Mouse (Mus musculus) embryonic facial prominence, embryonic 13.5 days (tissue): ENCODE data around the gene St3gal4. TPM values are rescaled to one million over a fixed set of nuclear protein-coding genes. Genes with fewer than 3 reads are reported as not detected.

Experiments
- ATAC-seq: fragments of 200-750 bp; cut with Nextera tagmentation; 2 replicates; pipeline ENCODE4 v1.8.0; 2017; ENCODE audit warnings: low read depth; ENCODE audit not compliant: insufficient number of reproducible peaks, insufficient read depth, low FRiP score, low TSS enrichment
- H3K27ac ChIP-seq: fragments of 300-500 bp; sonication (generic); 2 replicates; pipeline ENCODE4 v1.5.1; 2015; ENCODE audit warnings: moderate library complexity, mild to moderate bottlenecking, inconsistent platforms
- H3K27me3 ChIP-seq: fragments of 300-500 bp; sonication (generic); 2 replicates; pipeline ENCODE4 v1.6.1; 2015; ENCODE audit warnings: mild to moderate bottlenecking, inconsistent platforms
- H3K36me3 ChIP-seq: fragments of 300-500 bp; sonication (generic); 2 replicates; pipeline ENCODE4 v1.6.1; 2015; ENCODE audit warnings: mild to moderate bottlenecking, inconsistent platforms
- H3K4me1 ChIP-seq: fragments of 300-500 bp; sonication (generic); 2 replicates; pipeline ENCODE4 v1.6.1; 2015; ENCODE audit warnings: inconsistent platforms
- H3K4me2 ChIP-seq: fragments of 300-500 bp; sonication (generic); 2 replicates; pipeline ENCODE4 v1.6.1; 2015; ENCODE audit warnings: moderate library complexity, mild to moderate bottlenecking, inconsistent platforms
- H3K4me3 ChIP-seq: fragments of 300-500 bp; sonication (generic); 2 replicates; pipeline ENCODE4 v1.5.1; 2015; ENCODE audit warnings: mild to moderate bottlenecking, inconsistent platforms
- H3K9ac ChIP-seq: fragments of 300-500 bp; sonication (generic); 2 replicates; pipeline ENCODE4 v1.6.1; 2015; ENCODE audit warnings: mild to moderate bottlenecking, inconsistent platforms
- H3K9me3 ChIP-seq: fragments of 300-500 bp; sonication (generic); 2 replicates; pipeline ENCODE4 v1.6.1; 2016; ENCODE audit warnings: inconsistent platforms
- WGBS: fragments of 180-500 bp; shearing (Covaris S2); methylation state at CpG from one replicate; pipeline ENCODE4 v1.1.7; 2015; ENCODE audit warnings: mixed read lengths; 5-methylcytosine and 5-hydroxymethylcytosine counted together
- polyA plus RNA-seq: library from polyadenylated mRNA; unstranded; fragments of >200 nt; fragmentation: Nextera tagmentation; extraction: Ambion mirVana; gene quantifications from 2 replicates; pipeline ENCODE4 v1.2.1, GENCODE M21; 2015

St3gal4 gene
- polyA plus RNA-seq: 42.0 and 48.2 TPM in 2 replicates

GRCm38 (mm10) chr9:35119168-35119567 lies at the start of gene St3gal4:
TSS of gene St3gal4 (minus strand) at chr9:35119268.
- ATAC-seq: no peak
- peaks cover 34% of the 10 kb centered on the region for H3K4me1 ChIP-seq
- no peak within 1 kb of the TSS; the same call in 1 of the 2 replicates for H3K4me2 ChIP-seq
- H3K9ac ChIP-seq: no peak within 1 kb of the TSS
- no peaks in the 10 kb centered on the region for H3K9me3 ChIP-seq
- H3K27me3 ChIP-seq: no peaks in the 10 kb centered on the region
- 0 out of 2 replicates have a peak within 1 kb of the TSS, but pooled peaks have one; percentile 92 for H3K27ac ChIP-seq
- peaks cover 26% of the 10 kb centered on the region for H3K36me3 ChIP-seq
- H3K4me3 ChIP-seq: no peak within 1 kb of the TSS
- 80% methylated on average over 6 of the region's 6 CpGs for whole genome bisulfite sequencing

DNA sequence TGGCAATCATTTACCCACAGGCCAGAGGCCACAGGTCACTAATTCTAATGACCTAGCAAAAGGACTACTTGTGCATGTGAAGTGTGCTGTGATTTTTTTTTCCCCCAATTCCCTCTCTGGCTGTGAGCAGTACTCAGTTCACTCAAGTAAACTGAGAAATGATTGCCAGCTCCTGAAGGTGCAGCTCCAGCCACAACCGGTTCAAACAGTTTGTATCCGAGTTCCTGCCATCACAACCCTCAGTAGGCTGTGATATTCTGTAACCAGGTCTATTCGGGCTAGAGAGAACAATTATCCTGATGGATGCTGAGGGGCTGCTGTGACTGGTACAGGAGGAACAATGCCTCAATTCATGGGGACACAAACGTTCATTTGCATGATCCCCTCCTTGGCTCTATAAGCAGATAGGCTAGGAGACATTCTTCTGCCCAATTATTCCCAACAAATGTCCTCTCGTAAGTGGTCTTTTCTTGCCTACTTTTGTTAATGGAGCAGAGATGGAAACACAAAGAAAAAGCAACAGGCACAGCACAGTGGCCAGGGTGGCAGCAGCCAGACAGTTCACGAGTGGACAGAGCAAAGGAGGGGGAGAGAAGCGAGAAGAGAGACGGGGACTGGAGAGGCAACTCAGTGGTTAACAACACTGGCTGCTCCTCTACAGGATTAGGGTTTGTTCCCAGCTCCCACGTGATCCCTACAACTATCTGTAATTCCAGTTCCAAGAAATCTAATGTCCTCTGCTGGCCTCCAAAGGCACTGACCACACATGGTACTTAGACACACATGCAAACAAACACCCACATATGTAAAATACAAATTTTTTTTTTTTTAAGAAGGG lies 47.9 kb upstream of the St3gal4 start:
- WGBS: 25% methylated on average over 9 of the region's 9 CpGs
- Histone ChIP-seq H3K4me2 (no peak overlapping the region), H3K36me3 (peaks cover 19% of the 10 kb centered on the region), H3K4me1 (no peaks in the 10 kb centered on the region), H3K27me3 (no peaks in the 10 kb centered on the region), H3K9ac (no peak overlapping the region), H3K9me3 (no peaks in the 10 kb centered on the region), H3K27ac (no peak overlapping the region), H3K4me3 (no peak overlapping the region)
- ATAC-seq: no peak

- WGBS: 12% methylated on average over 3 of the region's 3 CpGs
- no peak overlapping the region for H3K27ac ChIP-seq
- peaks cover 21% of the 10 kb centered on the region for H3K36me3 ChIP-seq
- H3K4me3 ChIP-seq: no peak overlapping the region
- no peak for ATAC-seq
- no peaks in the 10 kb centered on the region for H3K27me3 ChIP-seq
- H3K4me1 ChIP-seq: no peaks in the 10 kb centered on the region
- no peak overlapping the region for H3K9ac ChIP-seq
- no peak overlapping the region for H3K4me2 ChIP-seq
- no peaks in the 10 kb centered on the region for H3K9me3 ChIP-seq
Observed at GRCm38 (mm10) chr9:35166144-35166797, 47.2 kb upstream of the St3gal4 start.

DNA sequence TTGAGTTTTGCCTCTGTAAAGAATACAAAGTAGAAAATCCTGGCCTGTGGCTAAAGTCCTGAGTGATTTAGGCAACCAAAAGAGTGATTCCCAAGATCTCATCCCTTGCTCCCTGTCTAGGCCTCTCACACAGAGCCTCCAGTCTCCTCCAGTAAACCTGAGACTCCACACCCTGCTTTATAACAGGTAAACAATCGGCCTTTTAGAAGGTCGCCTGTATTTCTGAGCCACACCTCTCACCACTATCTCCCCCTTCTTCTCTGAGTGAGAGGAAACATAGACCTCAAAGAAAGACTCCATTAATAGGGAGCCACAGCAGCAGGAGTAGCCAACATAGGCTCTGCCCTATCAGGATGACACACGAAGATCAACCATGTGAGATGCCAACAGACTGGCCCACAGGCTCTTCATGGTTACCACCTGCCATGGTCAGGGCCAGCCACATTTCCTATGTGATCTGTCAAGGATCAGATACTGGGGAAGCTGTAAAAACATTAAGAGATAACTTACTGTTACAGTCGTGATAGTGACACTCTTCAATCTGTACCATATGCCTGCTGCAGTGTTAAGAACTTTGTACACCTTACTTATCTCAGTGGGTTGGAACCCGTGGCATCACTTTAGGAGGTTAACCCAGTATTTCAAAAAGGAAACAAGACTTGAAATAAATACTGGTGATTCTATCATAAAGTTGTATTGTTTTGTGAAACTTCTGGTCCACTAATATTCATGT lies 45.2 kb upstream of the St3gal4 start:
- H3K4me3 ChIP-seq: no peak overlapping the region
- 79% methylated on average over 5 of the region's 5 CpGs for WGBS
- H3K36me3 ChIP-seq: peaks cover 8% of the 10 kb centered on the region
- H3K27ac ChIP-seq: no peak overlapping the region
- no peaks in the 10 kb centered on the region for H3K9me3 ChIP-seq
- H3K9ac ChIP-seq: no peak overlapping the region
- no peak for ATAC-seq
- no peak overlapping the region for H3K4me2 ChIP-seq
- H3K4me1 ChIP-seq: no peaks in the 10 kb centered on the region
- no peaks in the 10 kb centered on the region for H3K27me3 ChIP-seq

DNA sequence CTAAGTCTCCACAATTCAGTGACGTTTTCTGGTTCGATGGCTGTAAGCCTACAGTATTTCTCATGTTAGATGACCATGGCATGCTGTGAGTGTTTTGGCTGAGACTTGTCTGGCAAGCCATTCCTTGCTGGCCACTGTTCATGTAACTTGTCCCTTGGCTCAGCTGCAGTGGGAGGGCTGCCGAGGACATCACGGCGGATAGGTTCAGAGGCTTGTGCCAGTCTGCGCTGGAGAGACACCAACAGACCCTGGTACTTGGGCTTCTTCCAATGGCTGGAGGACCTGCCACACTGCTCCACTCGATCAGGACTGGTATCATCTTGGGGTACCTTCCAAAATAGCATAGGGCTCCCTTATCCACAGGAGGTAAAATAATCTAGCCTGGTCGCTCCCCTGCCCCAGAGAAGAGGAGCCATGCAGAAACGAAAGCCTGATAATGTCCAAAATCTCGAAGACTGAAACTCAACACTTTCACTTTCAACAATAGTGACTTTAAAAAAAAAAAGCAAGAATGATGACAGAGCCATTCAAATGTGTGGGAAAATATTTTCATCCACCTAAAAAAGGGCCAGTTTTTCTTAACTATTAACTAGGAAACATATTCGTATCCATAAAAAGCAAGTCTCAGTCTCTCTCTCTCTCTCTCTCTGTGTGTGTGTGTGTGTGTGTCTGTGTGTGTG lies 44.1 kb upstream of the St3gal4 start:
- 90% methylated on average over 11 of the region's 11 CpGs for WGBS
- no peak for ATAC-seq
- Histone ChIP-seq H3K4me2 (no peak overlapping the region), H3K9me3 (no peaks in the 10 kb centered on the region), H3K9ac (no peak overlapping the region), H3K27ac (no peak overlapping the region), H3K27me3 (no peaks in the 10 kb centered on the region), H3K36me3 (peaks cover 8% of the 10 kb centered on the region), H3K4me3 (no peak overlapping the region), H3K4me1 (no peaks in the 10 kb centered on the region)

DNA sequence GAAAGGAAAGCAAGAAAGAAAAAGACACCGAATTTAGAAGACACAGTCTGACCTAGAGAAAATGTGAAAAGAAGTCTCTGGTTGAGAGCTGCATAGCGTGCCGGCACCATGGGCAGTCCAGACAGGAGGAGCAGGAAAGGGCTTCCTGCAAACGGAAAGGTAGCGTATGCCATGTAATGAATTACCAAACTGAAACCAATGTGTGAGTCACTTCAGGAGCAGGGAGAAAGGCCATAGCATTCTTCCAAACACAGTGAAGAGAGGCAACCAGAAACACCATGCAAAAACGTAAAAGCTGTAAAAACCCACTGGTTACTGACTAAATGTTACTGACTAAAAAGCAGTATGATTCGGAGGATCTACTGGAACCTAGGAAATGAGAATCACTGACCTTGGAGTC lies 42.7 kb upstream of the St3gal4 start:
- WGBS: 90% methylated on average over 7 of the region's 7 CpGs
- H3K27me3 ChIP-seq: no peaks in the 10 kb centered on the region
- no peaks in the 10 kb centered on the region for H3K9me3 ChIP-seq
- no peak overlapping the region for H3K4me3 ChIP-seq
- no peak overlapping the region for H3K4me2 ChIP-seq
- ATAC-seq: no peak
- peaks cover 2% of the 10 kb centered on the region for H3K4me1 ChIP-seq
- H3K9ac ChIP-seq: no peak overlapping the region
- H3K27ac ChIP-seq: no peak overlapping the region
- peaks cover 8% of the 10 kb centered on the region for H3K36me3 ChIP-seq

GRCm38 (mm10) chr9:35160662-35161061 lies 41.6 kb upstream of the St3gal4 start:
- Histone ChIP-seq H3K27ac (no peak overlapping the region), H3K4me1 (peaks cover 12% of the 10 kb centered on the region), H3K4me3 (no peak overlapping the region), H3K36me3 (peaks cover 8% of the 10 kb centered on the region), H3K9ac (no peak overlapping the region), H3K4me2 (no peak overlapping the region), H3K9me3 (no peaks in the 10 kb centered on the region), H3K27me3 (no peaks in the 10 kb centered on the region)
- ATAC-seq: no peak
- WGBS: 63% methylated on average over 2 of the region's 2 CpGs

GRCm38 (mm10) chr9:35158477-35158876 lies 39.4 kb upstream of the St3gal4 start:
- Histone ChIP-seq H3K27ac (no peak overlapping the region), H3K9ac (no peak overlapping the region), H3K4me3 (no peak overlapping the region), H3K27me3 (no peaks in the 10 kb centered on the region), H3K4me2 (no peak overlapping the region), H3K4me1 (peaks cover 12% of the 10 kb centered on the region), H3K36me3 (peaks cover 8% of the 10 kb centered on the region), H3K9me3 (no peaks in the 10 kb centered on the region)
- ATAC-seq: no peak
- 66% methylated on average over 3 of the region's 3 CpGs for WGBS

- Histone ChIP-seq H3K4me3 (no peak overlapping the region), H3K4me2 (no peak overlapping the region), H3K27ac (peak overlapping the region; percentile 73), H3K9me3 (no peaks in the 10 kb centered on the region), H3K36me3 (0 out of 2 replicates have a peak, but pooled peaks cover under 1% of the 10 kb centered on the region), H3K27me3 (no peaks in the 10 kb centered on the region), H3K9ac (no peak overlapping the region), H3K4me1 (peaks cover 12% of the 10 kb centered on the region)
- ATAC-seq: no peak
- WGBS: 82% methylated on average over 4 of the region's 4 CpGs
Observed at GRCm38 (mm10) chr9:35156862-35157261, 37.8 kb upstream of the St3gal4 start.

DNA sequence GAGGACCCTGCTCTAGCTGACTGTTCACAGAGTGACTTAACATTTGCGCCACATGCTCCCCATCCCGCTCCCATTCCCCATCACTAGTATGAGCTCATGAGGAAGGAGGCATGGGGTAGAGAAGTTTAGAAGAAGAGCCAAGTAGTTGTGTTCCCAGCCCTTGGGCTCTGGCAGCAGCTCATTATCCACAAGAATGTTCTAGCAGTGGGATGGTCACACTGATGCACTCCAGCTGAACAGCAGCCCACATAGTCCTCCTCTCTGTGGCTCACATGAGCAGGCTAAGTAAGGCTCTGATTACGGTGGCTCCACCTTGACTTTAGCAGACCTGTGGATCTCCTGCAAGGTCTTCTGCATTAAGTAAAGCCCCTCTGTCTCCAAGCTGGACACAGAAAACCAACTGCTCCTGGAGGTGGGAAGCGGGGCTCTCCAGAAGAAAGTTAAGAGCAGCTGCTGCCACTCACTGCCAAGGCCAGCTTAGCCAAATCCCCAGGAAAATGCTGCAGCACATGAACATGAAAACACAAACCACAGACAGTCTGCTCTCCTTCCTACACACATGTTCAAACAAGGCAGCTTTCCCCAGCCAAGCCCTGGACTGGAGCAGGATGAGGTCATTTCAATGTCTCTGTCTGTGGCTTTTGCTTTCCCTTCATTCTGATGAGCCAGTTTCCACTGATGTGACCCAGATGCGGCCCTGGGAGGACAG lies 37.1 kb upstream of the St3gal4 start:
- no peaks in the 10 kb centered on the region for H3K9me3 ChIP-seq
- H3K4me2 ChIP-seq: no peak overlapping the region
- H3K27me3 ChIP-seq: no peaks in the 10 kb centered on the region
- 0 out of 2 replicates have a peak, but pooled peaks have one; percentile 32 for ATAC-seq
- H3K36me3 ChIP-seq: no peaks in the 10 kb centered on the region
- 81% methylated on average over 5 of the region's 5 CpGs for WGBS
- peaks cover 12% of the 10 kb centered on the region for H3K4me1 ChIP-seq
- peak overlapping the region; percentile 73 for H3K27ac ChIP-seq
- H3K4me3 ChIP-seq: no peak overlapping the region
- H3K9ac ChIP-seq: no peak overlapping the region

DNA sequence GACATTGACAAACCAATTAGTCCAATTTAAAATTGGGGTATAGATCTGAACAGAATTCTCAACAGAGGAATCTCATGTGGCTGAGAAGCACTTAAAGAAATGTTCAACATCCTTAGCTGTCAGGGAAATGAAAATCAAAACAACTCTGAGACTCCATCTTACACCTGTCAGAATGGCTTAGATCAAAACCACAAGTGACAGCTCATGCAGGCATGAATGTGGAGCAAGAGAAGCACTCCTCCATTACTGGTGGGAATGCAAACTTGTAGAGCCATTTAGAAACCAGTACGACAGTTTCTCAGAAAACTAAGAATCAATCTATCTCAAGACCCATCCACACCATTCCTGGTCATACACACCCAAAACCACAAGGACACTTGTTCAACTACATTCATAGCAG lies 33.9 kb upstream of the St3gal4 start:
- no peak overlapping the region for H3K4me3 ChIP-seq
- H3K27ac ChIP-seq: no peak overlapping the region
- H3K4me1 ChIP-seq: peaks cover 12% of the 10 kb centered on the region
- H3K4me2 ChIP-seq: no peak overlapping the region
- 94% methylated on average over 1 of the region's 1 CpGs for WGBS
- no peaks in the 10 kb centered on the region for H3K9me3 ChIP-seq
- no peaks in the 10 kb centered on the region for H3K27me3 ChIP-seq
- H3K36me3 ChIP-seq: no peaks in the 10 kb centered on the region
- ATAC-seq: no peak
- no peak overlapping the region for H3K9ac ChIP-seq
